Mouse (Mus musculus) macrophage (primary cell): ENCODE measurements around the gene Lrrc63. TPM values are rescaled to one million over a fixed set of nuclear protein-coding genes. Genes with fewer than 3 reads are reported as not detected.
"Not testable (repeated sequence)": the region's sequence is repeated elsewhere in the genome, so short reads cannot be mapped to it uniquely, and the experiment has no call there.

Experiments
- H3K27ac ChIP-seq: fragments of 350-480 bp; formaldehyde crosslinking; 2 replicates; pipeline ENCODE4 v1.9.0; 2021
- H3K36me3 ChIP-seq: fragments of 350-480 bp; formaldehyde crosslinking; 2 replicates; pipeline ENCODE4 v1.9.0; 2021; ENCODE audit errors: inconsistent target
- H3K4me3 ChIP-seq: fragments of 350-480 bp; formaldehyde crosslinking; 2 replicates; pipeline ENCODE4 v1.9.0; 2021; ENCODE audit errors: inconsistent target
- H3K79me2 ChIP-seq: fragments of 350-480 bp; formaldehyde crosslinking; 2 replicates; pipeline ENCODE4 v1.9.0; 2021; ENCODE audit errors: inconsistent target
- WGBS: methylation state at CpG from one replicate; pipeline ENCODE4 v1.1.7; 2026; ENCODE audit warnings: inconsistent platforms; ENCODE audit not compliant: missing documents; 5-methylcytosine and 5-hydroxymethylcytosine counted together
- polyA plus RNA-seq: library from polyadenylated mRNA; stranded (reverse); fragments of 250-400 nt; gene quantifications from 3 replicates; pipeline ENCODE4 v1.2.4, GENCODE M21; 2018; ENCODE audit warnings: inconsistent platforms

Lrrc63 gene
- polyA plus RNA-seq, 1 experiment from 2014 or later: 0.06 TPM

DNA sequence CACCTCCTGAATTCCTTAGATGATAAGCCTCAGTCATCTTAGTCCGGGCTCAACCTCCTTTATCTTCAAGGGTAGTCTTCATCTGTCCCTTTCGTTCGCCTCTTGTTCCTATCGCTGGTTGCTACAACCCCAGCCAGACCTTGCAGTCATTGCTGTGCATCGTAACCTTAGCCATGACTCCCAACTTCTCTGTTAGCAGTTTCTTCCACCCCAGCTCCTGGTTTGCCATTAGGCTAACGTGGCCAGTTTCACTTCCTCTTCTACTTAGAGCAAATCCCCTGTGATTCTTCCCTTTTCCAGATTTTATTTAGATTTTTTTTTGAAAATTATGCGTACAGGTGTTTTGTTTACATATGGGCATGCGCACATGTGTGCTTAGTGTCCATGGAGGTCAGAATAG is 33.2 kb upstream of the Lrrc63 start:
- Histone ChIP-seq H3K27ac (peak overlapping the region; percentile 100), H3K4me3 (no peak overlapping the region), H3K36me3 (no peaks in the 10 kb centered on the region), H3K79me2 (peaks cover 25% of the 10 kb centered on the region; the same call in 1 of the 2 replicates)
- 26% methylated on average over 8 of the region's 8 CpGs for WGBS

- WGBS: 67% methylated on average over 2 of the region's 2 CpGs
Measured at GRCm38 (mm10) chr14:75159375-75159774, 28.7 kb upstream of the Lrrc63 start.

GRCm38 (mm10) chr14:75154481-75154880 is 23.8 kb upstream of the Lrrc63 start:
- H3K79me2 ChIP-seq: no peaks in the 10 kb centered on the region
- no peak overlapping the region for H3K4me3 ChIP-seq
- WGBS: 96% methylated on average over 8 of the region's 8 CpGs

More at GRCm38 (mm10) chr14:75159375-75159774, 28.7 kb upstream of the Lrrc63 start:
- H3K27ac ChIP-seq: no peak overlapping the region
- H3K79me2 ChIP-seq: peaks cover 7% of the 10 kb centered on the region; the same call in 1 of the 2 replicates
- H3K4me3 ChIP-seq: no peak overlapping the region
- H3K36me3 ChIP-seq: no peaks in the 10 kb centered on the region

DNA sequence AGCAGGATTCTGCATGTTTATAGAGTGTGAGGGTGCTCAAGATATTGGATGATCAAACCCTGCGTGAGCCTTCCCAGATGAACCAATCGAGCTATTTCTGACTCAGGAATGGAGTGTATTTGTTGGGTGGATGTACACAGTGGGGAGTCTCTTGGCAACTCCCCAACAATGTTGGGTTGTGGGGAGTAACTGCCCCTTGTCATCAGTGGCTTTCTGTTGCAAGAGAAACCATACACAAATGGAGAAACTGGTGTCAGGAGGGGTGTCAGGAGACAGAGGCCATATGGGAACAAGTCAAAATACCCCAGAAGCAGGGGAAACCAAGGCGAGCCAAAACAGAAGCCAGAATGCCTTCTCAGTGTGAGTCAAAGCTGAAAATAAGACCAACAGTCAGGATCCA is 20.5 kb upstream of the Lrrc63 start:
- H3K4me3 ChIP-seq: no peak overlapping the region
- no peaks in the 10 kb centered on the region for H3K79me2 ChIP-seq
- H3K36me3 ChIP-seq: no peaks in the 10 kb centered on the region
- 38% methylated on average over 3 of the region's 3 CpGs for WGBS
- no peak overlapping the region for H3K27ac ChIP-seq

More at GRCm38 (mm10) chr14:75154481-75154880, 23.8 kb upstream of the Lrrc63 start:
- no peak overlapping the region for H3K27ac ChIP-seq
- H3K36me3 ChIP-seq: no peaks in the 10 kb centered on the region

DNA sequence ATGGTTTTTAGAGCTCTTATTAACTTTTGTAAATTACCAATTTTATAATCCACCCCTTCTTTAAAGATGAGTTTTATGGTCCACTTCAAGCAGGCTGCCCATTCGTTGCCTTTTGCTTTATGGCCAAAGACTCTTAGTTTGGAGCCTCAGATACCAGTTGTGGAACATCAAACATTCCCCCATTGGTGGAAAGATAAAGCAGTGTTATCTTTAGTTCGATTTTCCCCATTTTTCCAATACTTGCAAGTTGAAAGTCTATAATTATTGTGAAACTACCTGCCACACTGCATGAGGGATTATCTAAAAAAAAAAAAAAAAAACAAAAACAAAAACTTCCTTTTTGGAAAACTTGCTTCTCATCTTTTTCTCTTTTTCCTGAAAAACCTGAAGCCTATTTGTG is 20.0 kb upstream of the Lrrc63 start:
- H3K27ac ChIP-seq: no peak overlapping the region
- H3K4me3 ChIP-seq: no peak overlapping the region
- 79% methylated on average over 2 of the region's 2 CpGs for WGBS
- H3K36me3 ChIP-seq: no peaks in the 10 kb centered on the region
- H3K79me2 ChIP-seq: no peaks in the 10 kb centered on the region

DNA sequence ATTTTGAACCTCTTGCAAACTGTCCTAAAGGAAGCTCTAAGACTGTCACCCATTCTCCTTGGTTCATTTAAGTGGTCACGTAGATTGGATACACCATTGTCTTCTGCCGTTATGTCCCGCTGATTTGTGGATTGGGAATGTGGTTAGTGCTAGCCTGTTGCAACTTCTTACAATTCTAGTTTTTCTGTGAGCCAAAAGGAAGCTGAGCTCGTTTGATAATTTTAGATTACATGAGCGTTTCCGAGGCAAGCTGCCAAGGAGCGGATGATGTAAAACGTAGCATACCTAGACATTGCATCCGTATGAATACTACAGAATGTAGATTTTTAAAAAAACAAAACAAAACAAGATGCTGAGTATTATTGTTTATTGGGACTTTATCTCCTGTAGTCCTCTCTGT is 17.5 kb upstream of the Lrrc63 start:
- Histone ChIP-seq H3K36me3 (no peaks in the 10 kb centered on the region), H3K4me3 (no peak overlapping the region), H3K79me2 (peaks cover 4% of the 10 kb centered on the region; the same call in 1 of the 2 replicates), H3K27ac (peak overlapping the region; percentile 73)
- WGBS: 2% methylated on average over 9 of the region's 9 CpGs

DNA sequence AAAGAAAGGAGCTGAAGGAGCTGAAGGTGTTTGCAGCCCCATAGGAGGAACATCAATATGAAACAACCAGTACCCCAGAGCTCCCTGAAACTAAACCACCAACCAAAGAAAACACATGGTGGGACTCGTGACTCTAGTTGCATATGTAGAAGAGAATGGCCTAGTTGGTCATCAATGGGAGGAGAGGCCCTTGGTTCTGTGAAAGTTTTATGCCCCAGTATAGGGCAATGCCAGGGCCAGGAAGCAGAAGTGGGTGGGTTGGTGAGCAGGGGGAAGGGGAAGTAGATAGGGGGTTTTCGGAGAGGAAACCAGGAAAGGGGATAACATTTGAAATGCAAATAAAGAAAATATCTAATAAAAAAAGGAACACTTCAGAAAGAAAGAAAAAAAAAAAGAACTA is 17.0 kb upstream of the Lrrc63 start:
- peak overlapping the region; percentile 73 for H3K27ac ChIP-seq
- WGBS: 0% methylated on average over 2 of the region's 2 CpGs
- not testable (repeated sequence) for H3K36me3 ChIP-seq, H3K4me3 ChIP-seq, H3K79me2 ChIP-seq

GRCm38 (mm10) chr14:75139225-75139624 is 8.5 kb upstream of the Lrrc63 start:
- 0 out of 2 replicates have a peak overlapping the region, but pooled peaks have one; percentile 9 for H3K27ac ChIP-seq
- H3K4me3 ChIP-seq: no peak overlapping the region
- 95% methylated on average over 2 of the region's 2 CpGs for WGBS
- peaks cover 48% of the 10 kb centered on the region for H3K79me2 ChIP-seq
- H3K36me3 ChIP-seq: no peaks in the 10 kb centered on the region

DNA sequence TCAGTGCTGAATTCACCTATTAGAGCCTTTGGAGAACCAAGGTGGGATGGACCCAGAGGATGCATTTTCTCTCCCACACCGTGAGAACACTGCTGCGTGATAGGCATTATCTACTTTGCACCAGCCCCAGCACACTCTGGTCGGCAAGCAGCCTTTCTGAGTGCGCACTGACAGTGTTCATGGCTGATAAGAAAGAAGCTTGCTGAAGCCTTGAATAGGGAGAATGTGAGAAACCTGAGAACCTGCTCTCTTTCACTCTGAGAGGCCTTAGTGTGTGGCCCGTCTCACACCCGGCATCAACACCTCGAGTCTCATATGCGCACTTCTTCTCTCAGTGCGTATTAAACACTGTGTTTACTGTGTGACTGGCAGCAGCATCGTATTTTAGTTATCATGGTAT is 7.8 kb upstream of the Lrrc63 start:
- over 99% methylated on average over 8 of the region's 10 CpGs for WGBS
- Histone ChIP-seq H3K79me2 (peaks cover 55% of the 10 kb centered on the region), H3K4me3 (no peak overlapping the region), H3K27ac (no peak overlapping the region), H3K36me3 (no peaks in the 10 kb centered on the region)

GRCm38 (mm10) chr14:75136119-75136966 is 5.7 kb upstream of the Lrrc63 start:
- H3K79me2 ChIP-seq: peaks cover 77% of the 10 kb centered on the region
- no peaks in the 10 kb centered on the region for H3K36me3 ChIP-seq
- WGBS: 27% methylated on average over 25 of the region's 25 CpGs
- no peak overlapping the region; the same call in 1 of the 2 replicates for H3K27ac ChIP-seq
- H3K4me3 ChIP-seq: peak overlapping the region; percentile 13; the same call in 1 of the 2 replicates

DNA sequence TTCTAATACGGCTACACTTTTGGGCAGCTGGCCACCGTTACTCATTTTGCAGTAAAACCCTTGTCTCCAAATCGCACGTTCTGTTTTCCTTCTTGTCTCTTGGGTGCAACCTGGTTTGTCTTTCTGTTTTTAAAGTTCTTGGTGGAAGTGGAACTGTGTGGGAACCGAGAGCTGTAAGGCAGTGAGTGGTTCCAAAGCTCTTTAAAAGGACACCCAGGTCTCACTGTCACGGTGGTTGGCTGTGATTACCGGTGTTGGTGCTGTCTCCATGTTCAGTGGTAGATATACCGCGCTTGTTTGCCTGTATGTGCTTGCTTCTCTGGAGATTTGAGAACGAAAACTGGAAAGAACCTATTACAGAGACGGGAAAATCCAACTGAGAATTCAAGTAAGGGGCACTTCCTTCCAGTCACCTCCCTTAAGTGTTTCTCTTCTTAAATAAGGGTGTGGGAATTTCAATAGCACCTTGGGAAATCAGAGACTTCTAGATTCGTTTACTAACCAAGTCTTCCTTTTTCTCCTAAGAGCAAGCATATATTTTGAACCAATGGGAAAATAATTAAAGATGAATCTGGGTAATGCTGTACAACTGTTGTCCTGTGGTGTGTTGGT is 749 bp upstream of the Lrrc63 start:
- H3K27ac ChIP-seq: peak overlapping the region; percentile 70

DNA sequence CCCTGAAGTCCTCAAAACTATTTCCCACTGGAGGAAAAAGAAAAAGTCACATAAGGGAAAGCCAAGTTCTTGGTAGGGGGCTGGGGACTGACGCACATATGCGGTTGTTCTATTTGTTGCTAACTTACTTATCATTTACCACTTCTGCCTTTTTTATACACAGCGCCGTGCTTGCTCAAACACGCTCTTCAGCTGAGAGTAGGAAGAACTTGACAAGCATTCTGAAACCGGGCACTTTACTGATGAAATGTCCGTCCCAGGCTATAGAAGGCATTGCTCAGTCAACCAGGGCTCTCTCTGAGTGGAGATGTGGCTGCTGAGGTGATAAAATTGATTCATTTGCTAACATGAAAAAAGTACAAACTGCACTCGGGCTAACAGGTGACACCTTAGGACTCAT is 9.0 kb downstream of the Lrrc63 start:
- Histone ChIP-seq H3K79me2 (no peaks in the 10 kb centered on the region), H3K36me3 (no peaks in the 10 kb centered on the region), H3K4me3 (no peak overlapping the region), H3K27ac (no peak overlapping the region)
- 48% methylated on average over 8 of the region's 8 CpGs for WGBS

More for the DNA sequence above, 749 bp upstream of the Lrrc63 start:
- Histone ChIP-seq H3K36me3 (no peaks in the 10 kb centered on the region), H3K4me3 (peak overlapping the region; percentile 76), H3K79me2 (peaks cover 53% of the 10 kb centered on the region)
- WGBS: 0% methylated on average over 12 of the region's 12 CpGs

DNA sequence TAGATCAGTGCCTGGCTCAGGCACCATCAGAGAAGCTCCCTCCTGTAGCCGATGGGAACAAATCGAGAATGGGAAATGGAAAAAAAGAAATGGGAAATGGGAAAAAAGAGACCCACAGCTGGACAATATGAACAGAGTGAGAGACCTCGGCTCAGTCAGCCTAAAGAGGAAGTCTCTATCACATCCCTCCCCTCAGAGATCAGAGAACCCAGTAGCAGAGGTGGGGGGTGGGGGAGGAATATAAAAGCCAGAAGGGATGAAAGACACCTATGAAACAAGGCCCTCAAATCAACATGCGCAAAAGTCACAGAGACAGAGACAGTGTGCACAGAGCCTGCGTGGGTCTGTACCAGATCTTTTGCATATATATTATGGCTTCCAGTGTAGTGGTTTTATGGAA is 27.7 kb downstream of the Lrrc63 start:
- Histone ChIP-seq H3K4me3 (no peak overlapping the region), H3K27ac (no peak overlapping the region), H3K79me2 (no peaks in the 10 kb centered on the region), H3K36me3 (no peaks in the 10 kb centered on the region)
- WGBS: 69% methylated on average over 5 of the region's 5 CpGs

DNA sequence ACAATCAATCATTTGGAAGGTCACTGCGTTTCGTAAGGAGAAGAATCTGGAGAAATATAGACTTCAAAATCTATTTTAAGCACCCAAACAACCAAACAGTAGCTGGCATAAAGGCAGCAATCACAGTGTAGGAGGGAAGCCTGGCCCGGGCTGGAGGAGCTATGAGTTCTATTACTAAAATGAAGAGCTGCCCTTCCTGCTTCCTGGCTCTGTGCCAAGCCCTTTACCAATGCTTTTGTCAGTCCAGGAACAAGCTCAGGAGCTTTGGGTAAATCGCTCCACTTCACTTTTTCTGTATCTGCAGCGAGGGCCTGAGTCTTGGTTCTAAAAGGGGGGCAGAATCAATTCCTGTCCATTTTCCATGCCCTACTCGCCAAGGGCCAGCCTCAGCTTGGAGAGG is 52.7 kb downstream of the Lrrc63 start:
- Histone ChIP-seq H3K4me3 (no peak overlapping the region), H3K36me3 (no peaks in the 10 kb centered on the region), H3K79me2 (no peaks in the 10 kb centered on the region), H3K27ac (no peak overlapping the region)
- 56% methylated on average over 6 of the region's 6 CpGs for WGBS
